8 mouse cellular contexts compared by ENCODE assay signal in the genomic region with DNA sequence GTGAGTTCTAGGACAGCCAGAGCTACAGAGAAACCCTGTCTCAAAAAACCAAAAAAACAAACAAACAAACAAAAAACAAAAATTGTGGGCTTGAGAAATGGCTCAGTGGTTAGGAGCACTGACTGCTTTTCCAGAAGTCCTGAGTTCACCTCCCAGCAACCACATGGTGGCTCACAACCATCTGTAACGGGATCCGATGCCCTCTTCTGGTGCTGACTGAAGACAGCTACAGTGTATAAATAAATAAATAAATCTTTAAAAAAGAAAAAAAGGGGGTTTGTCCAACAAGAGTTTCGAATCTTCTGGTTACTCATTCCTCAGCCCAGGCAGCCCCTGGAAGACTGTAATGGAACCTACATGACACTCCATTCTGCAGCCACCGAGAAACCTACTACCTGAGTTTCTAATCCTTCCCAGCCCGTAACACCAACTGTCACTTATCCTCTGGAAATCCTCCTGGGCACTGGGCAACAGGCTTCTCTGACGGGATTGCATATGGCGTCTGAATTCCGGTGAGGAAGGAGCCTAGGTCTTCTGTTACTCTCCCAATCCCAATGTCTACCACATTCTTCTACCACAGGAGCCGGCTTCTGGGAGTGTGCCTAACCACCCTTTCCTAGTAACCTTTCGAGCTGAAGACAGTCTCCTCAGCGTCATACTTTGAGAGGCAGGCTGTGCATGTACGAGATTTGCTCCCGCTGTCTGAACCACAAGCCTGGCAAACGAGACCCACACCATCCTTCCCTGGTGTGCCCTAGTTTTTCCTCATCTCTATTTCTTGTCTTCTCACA. TPM values are rescaled to one million over a fixed set of nuclear protein-coding genes. Genes with fewer than 3 reads are reported as not detected.
DNase-seq lines count a peak whose midpoint lies in the region; ATAC-seq and TF ChIP-seq lines count a peak whose summit lies in the region.

No protein-coding gene starts in this region.

- H3K4me1 ChIP-seq in kidney, postnatal 0 days (replicated peaks; ENCODE audit: insufficient read depth, low read length): peaks cover 8% of the 10 kb centered on the region
- H3K4me1 ChIP-seq in hindbrain, embryonic 13.5 days (replicated peaks): peaks cover 27% of the 10 kb centered on the region
- H3K4me1 ChIP-seq in midbrain, embryonic 16.5 days (ENCODE audit: control insufficient read depth, insufficient read depth, low read length): peaks cover 11% of the 10 kb centered on the region

- H3K36me3 ChIP-seq in kidney, postnatal 0 days (ENCODE audit: insufficient read depth, low read length): peaks cover 33% of the 10 kb centered on the region
- peaks cover 43% of the 10 kb centered on the region for H3K36me3 ChIP-seq in hindbrain, embryonic 13.5 days
- H3K36me3 ChIP-seq in midbrain, embryonic 16.5 days (ENCODE audit: control insufficient read depth, insufficient read depth, low read length): peaks cover 15% of the 10 kb centered on the region

- H3K27me3 ChIP-seq in kidney, postnatal 0 days (ENCODE audit: insufficient read depth, low read length): no peaks in the 10 kb centered on the region
- no peaks in the 10 kb centered on the region for H3K27me3 ChIP-seq in hindbrain, embryonic 13.5 days
- no peaks in the 10 kb centered on the region for H3K27me3 ChIP-seq in midbrain, embryonic 16.5 days (ENCODE audit: control insufficient read depth, insufficient read depth, low read depth, low read length)

- DNase-seq in kidney, postnatal 0 days (ENCODE audit: low spot score): no peak
- no peak for DNase-seq in kidney, adult 8-10 months
- DNase-seq in brain, adult 2 months (ENCODE audit: low read depth, low spot score): peak; percentile 60
- DNase-seq in thymus, adult 18-20 months: no peak
- no peak for DNase-seq in left cerebral cortex, postnatal 14 days (ENCODE audit: low spot score in 2 of 2)
- DNase-seq in left cerebral cortex, postnatal 10 days (ENCODE audit: extremely low spot score in 1 of 2, low spot score in 2 of 2): no peak

- H3K27ac ChIP-seq in kidney, postnatal 0 days: peak overlapping the region; percentile 25; the same call in 1 of the 2 replicates
- no peak overlapping the region for H3K27ac ChIP-seq in hindbrain, embryonic 13.5 days
- H3K27ac ChIP-seq in midbrain, embryonic 16.5 days (ENCODE audit: low read length): no peak overlapping the region

- ATAC-seq in kidney, postnatal 0 days (replicated peaks; ENCODE audit: low FRiP score, low read depth): no peak
- ATAC-seq in hindbrain, embryonic 13.5 days (ENCODE audit: low FRiP score): no peak
- no peak for ATAC-seq in midbrain, embryonic 16.5 days

- TF ChIP-seq CTCF in kidney, postnatal 0 days (IDR thresholded peaks at IDR 0.05; ENCODE audit: low read depth): peak; percentile 40

- peak overlapping the region; percentile 85 for H3K4me2 ChIP-seq in kidney, postnatal 0 days (ENCODE audit: low read length)
- H3K4me2 ChIP-seq in hindbrain, embryonic 13.5 days: peak overlapping the region; percentile 89
- peak overlapping the region; percentile 93 for H3K4me2 ChIP-seq in midbrain, embryonic 16.5 days (ENCODE audit: low read length)

- peak overlapping the region; percentile 77 for H3K4me3 ChIP-seq in kidney, postnatal 0 days (replicated peaks; ENCODE audit: low read depth, low read length)
- peak overlapping the region; percentile 86 for H3K4me3 ChIP-seq in hindbrain, embryonic 13.5 days
- peak overlapping the region; percentile 74 for H3K4me3 ChIP-seq in midbrain, embryonic 16.5 days (ENCODE audit: low read depth, low read length)

- intact Hi-C loops in left cerebral cortex, postnatal 14 days (cut with DNase I): no loop called here
- intact Hi-C loops in left cerebral cortex, postnatal 10 days (cut with DNase I): no loop called here

- H3K9me3 ChIP-seq in kidney, postnatal 0 days (replicated peaks; ENCODE audit: low read length): no peaks in the 10 kb centered on the region
- no peaks in the 10 kb centered on the region for H3K9me3 ChIP-seq in hindbrain, embryonic 13.5 days
- H3K9me3 ChIP-seq in midbrain, embryonic 16.5 days (replicated peaks; ENCODE audit: control insufficient read depth, low read length, poor library complexity, severe bottlenecking): no peaks in the 10 kb centered on the region

- WGBS in kidney, postnatal 0 days: 69% methylated on average over 14 of the region's 14 CpGs
- WGBS in hindbrain, embryonic 13.5 days: 73% methylated on average over 14 of the region's 14 CpGs
- 59% methylated on average over 14 of the region's 14 CpGs for WGBS in midbrain, embryonic 16.5 days

- H3K9ac ChIP-seq in kidney, postnatal 0 days (ENCODE audit: low read depth, low read length): peak overlapping the region; percentile 90; the same call in 1 of the 2 replicates
- H3K9ac ChIP-seq in hindbrain, embryonic 13.5 days: peak overlapping the region; percentile 90
- H3K9ac ChIP-seq in midbrain, embryonic 16.5 days (ENCODE audit: low read depth, low read length): peak overlapping the region; percentile 91; the same call in 1 of the 2 replicates

RNA-seq across cellular contexts. Expression of gene Flcn, which starts 1.5 kb away (rescaled TPM):
- 30.6 and 31.7 TPM in 2 replicates for polyA plus RNA-seq in kidney, postnatal 0 days (2015; fragmentation: Nextera tagmentation; extraction: Ambion mirVana)
- polyA plus RNA-seq in hindbrain, embryonic 13.5 days (2015; fragmentation: Nextera tagmentation; extraction: Ambion mirVana): 39.6 and 41.0 TPM in 2 replicates
- 45.2 and 48.2 TPM in 2 replicates for polyA plus RNA-seq in midbrain, embryonic 16.5 days (2015; fragmentation: Nextera tagmentation; extraction: Ambion mirVana)
- total RNA-seq in left cerebral cortex, postnatal 14 days (2021): 10 to 100 TPM; 37.0 to 38.7 TPM
- 10 to 100 TPM; 34.5 to 35.6 TPM for total RNA-seq in left cerebral cortex, postnatal 10 days (2021)

RNA-seq across cellular contexts. Expression of gene Pld6, which starts 20.9 kb away (rescaled TPM):
- 2.9 and 3.1 TPM in 2 replicates for polyA plus RNA-seq in kidney, postnatal 0 days (2015; fragmentation: Nextera tagmentation; extraction: Ambion mirVana)
- 4.7 and 5.0 TPM in 2 replicates for polyA plus RNA-seq in hindbrain, embryonic 13.5 days (2015; fragmentation: Nextera tagmentation; extraction: Ambion mirVana)
- polyA plus RNA-seq in midbrain, embryonic 16.5 days (2015; fragmentation: Nextera tagmentation; extraction: Ambion mirVana): 13.4 and 19.4 TPM in 2 replicates
- 1 to 10 TPM in 1 of 2 experiments, under 1 TPM in 1; 0.89 to 1.9 TPM for total RNA-seq in left cerebral cortex, postnatal 14 days (2021)
- 1 to 10 TPM; 1.2 TPM for total RNA-seq in left cerebral cortex, postnatal 10 days (2021)

RNA-seq across cellular contexts. Expression of gene Nt5m, which starts 30.9 kb away (rescaled TPM):
- polyA plus RNA-seq in kidney, postnatal 0 days (2015; fragmentation: Nextera tagmentation; extraction: Ambion mirVana): 41.1 and 42.4 TPM in 2 replicates
- 61.5 and 64.1 TPM in 2 replicates for polyA plus RNA-seq in hindbrain, embryonic 13.5 days (2015; fragmentation: Nextera tagmentation; extraction: Ambion mirVana)
- polyA plus RNA-seq in midbrain, embryonic 16.5 days (2015; fragmentation: Nextera tagmentation; extraction: Ambion mirVana): 68.5 and 75.8 TPM in 2 replicates
- 10 to 100 TPM; 55.4 to 61.5 TPM for total RNA-seq in left cerebral cortex, postnatal 14 days (2021)
- total RNA-seq in left cerebral cortex, postnatal 10 days (2021): 10 to 100 TPM; 51.8 to 54.3 TPM

RNA-seq across cellular contexts. Expression of gene Cops3, which starts 31.3 kb away (rescaled TPM):
- 144 and 156 TPM in 2 replicates for polyA plus RNA-seq in kidney, postnatal 0 days (2015; fragmentation: Nextera tagmentation; extraction: Ambion mirVana)
- polyA plus RNA-seq in hindbrain, embryonic 13.5 days (2015; fragmentation: Nextera tagmentation; extraction: Ambion mirVana): 205 and 210 TPM in 2 replicates
- 174 and 180 TPM in 2 replicates for polyA plus RNA-seq in midbrain, embryonic 16.5 days (2015; fragmentation: Nextera tagmentation; extraction: Ambion mirVana)
- total RNA-seq in left cerebral cortex, postnatal 14 days (2021): 10 to 100 TPM; 67.4 to 68.9 TPM
- 10 to 100 TPM; 76.4 to 81.7 TPM for total RNA-seq in left cerebral cortex, postnatal 10 days (2021)
